Mouse (Mus musculus) kidney, postnatal 10 days (tissue): ENCODE results near the gene Enox1.

ENCODE experiments used
- DNase-seq: peaks from one replicate; pipeline ENCODE4 v3.0.0; 2021; ENCODE audit warnings: mixed read lengths

Enox1 gene

DNA sequence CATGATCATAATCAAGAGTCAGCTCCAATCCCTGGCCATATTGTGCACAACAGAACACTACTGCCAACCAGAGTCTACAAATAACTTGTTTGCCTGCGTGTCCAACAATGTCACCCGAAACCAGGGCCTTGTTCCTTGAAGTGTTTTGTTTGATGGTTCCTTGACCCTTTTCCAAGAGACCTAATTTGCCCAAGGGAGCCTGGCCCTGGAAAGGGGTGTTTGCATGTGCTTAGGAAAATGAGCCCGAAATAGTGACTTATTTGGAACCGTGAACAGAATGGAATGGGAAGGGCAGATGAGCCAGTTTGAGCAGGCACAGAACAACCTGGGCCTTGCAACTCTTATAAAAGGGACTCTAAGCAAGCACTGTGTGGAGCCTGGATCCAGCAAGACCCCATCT, 316.9 kb downstream of the Enox1 start:
- DNase-seq: no peak

DNA sequence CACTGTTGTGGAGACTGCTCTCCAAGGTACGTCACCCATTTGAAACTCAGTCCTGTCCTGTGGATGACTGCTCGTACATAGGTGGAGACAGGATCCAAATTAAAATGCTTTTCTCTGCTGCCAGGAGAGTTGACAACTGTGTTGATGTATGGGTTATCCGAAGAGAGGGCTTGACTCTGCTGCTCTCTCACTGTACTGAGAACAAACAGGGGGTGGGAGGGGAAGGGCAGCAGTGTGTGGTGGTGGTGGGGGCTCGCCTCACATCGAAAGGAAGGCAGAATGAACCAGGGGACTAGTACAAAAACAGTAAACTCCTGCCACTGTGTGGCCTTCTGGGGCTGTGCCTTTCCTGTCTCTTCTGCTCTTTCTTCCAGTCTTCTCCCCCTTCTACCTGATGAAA, 317.5 kb downstream of the Enox1 start:
- DNase-seq: no peak

DNA sequence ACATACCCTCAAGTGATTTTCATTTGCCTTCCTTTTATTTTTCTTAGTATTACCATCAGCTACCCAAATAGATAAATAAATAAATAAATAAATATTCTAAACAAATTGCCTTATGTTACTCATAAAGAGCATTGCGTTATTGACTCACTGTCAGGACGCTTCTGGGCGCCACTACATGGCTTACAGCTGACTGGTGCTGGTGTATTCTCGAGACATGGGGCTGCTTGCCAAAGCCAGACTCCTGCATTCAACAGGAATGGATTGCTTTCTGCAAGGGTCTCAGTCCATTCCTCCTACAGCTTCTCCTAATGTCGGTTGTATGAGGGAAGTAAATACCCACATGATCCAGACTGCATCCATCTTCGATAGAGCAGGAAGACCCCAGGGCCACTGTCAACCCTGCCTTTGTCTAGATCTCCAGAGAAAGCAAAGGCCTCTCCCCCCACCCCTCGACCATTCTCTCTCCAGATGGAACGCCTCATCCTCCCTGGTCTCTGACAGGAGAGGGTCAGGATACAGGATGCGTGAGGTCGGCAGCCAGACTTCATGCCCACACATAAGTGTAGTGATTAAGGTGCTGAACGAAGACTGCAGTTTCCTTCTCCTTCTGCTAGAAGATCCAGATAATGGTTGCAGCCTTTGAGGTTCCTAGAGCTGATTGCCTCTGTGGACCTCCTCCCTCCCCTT, 318.7 kb downstream of the Enox1 start:
- DNase-seq: peak; percentile 37

DNA sequence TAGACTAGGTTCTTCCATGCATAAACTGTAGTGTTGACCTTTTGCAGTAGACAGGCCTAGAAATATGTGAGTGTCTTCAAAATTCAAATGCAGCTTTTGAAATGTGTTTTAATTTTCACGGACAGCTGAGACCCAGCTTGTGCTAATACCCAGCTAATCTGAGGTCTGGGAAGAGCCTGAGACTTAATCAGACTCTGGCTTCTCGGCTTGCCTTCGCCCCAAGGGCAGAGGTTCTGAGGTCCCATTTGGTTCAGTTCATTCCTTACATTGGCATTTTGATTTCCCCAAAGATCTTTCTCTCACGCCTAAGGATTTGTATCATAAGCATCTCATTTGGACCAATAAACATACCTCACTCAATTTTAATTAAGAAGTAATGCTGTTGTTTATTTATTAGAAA, 321.1 kb downstream of the Enox1 start:
- no peak for DNase-seq

DNA sequence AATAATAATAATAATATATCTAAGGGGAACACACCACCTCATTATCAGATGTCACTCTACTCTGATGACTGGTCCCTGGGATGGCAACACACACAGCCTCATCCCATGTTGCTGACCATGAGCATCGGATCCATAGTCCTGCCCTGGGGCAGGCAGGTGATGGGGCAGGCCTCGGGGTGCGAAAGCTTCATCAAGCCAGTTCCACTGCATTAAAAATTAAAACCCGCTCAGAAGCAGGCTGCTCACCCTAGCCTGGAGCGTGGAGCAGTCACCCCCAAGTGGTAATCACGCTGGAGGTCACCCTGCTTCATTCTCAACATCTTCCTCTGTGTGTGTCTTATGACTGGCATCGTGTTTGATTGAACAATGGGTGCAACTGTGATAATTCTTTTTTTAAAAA, 321.6 kb downstream of the Enox1 start:
- DNase-seq: no peak

DNA sequence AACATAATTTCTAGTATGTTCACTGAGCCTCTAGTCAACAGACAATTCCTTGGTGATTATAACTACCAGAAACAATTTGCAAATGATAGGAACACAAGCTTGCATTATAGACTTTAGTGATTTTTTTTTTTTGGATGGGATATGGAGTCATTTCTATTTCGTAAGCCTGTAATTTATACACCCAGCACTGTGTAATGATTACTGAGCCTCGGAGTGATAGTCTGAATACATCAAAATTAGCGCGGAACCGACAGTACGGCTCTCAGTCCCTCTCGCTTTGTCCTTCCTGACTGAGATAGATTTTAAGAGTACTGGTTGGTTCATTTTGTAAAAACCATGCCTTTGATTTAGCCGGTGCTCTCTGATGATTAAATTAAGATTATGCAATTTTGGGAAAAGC, 322.1 kb downstream of the Enox1 start:
- DNase-seq: no peak

DNA sequence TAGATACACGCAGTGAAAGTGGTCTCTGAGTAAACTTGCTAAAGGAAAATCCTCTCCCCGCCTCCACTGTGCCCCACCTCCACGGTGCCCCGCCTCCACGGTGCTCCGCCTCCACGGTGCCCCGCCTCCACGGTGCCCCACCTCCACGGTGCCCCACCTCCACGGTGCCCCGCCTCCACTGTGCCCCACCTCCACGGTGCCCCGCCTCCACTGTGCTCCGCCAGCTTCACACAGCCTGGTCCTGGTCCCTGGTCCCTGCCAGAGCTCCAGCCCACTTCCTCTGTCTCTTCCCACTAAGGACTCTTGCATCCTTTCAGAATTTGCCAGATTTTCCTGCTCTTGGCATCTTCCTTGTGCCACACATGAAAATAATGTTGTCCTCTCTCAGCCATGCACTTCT, 326.5 kb downstream of the Enox1 start:
- peak; percentile 17 for DNase-seq

DNA sequence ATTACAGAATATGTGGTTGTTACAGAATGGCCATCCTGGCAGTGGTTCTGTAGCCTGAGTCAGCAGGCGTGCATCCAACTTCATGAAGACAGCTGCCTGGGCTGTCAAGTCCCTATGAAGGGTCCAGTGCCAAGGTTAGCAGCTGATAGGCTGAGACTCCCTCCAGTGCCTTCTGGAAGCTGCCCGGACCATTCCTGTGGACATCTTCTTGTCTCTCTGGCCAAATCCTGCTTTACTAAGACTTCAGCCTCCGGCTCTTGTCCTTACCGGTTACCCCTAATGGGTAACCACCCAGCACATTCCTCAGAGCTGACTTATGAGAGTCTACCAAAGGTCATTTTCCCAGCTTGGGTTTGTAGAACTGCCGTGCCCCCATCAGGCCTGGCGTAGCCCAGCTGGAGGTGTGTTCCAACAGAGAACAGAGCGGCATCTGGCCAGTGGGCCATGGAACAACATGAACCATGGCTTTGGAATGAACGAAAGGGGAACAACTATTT, 328.4 kb downstream of the Enox1 start:
- peak; percentile 70 for DNase-seq

DNA sequence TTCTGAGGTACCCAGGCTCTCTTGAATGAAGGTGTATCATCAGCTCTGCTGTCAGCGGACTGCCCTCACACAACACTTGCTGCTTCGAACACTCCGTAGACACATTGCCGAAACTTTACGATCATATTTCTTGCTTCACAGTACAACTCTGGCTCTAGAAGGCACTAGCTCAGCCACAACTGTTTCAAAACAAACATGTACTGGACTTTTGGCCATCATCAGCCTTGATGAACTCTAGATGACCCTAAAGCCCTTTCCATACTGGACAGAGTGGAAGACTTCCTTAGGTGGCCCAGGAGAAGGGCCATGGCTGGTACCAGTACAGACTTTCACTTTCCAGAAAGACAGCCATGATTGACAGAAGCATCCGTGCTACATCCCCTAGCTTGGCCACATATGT, 334.1 kb downstream of the Enox1 start:
- no peak for DNase-seq

DNA sequence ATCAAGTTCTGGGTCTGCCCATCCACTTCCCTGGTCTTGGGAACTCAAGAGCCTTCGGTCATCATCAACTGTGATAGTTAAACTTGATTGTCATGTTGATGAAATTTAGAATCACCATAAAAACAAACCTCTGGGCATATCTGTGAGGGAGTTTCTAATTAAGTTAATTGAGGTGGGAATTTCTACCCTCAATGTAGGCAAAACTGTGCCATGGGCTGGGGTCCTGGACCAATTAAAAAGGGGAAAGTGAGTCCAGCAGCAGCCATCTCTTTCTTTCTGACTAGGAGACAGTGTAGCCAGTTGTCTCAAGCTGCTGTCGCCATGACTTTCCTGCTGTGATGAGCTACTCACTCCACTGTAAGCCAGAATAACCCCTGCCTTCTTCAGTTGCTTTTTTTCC, 335.2 kb downstream of the Enox1 start:
- no peak for DNase-seq

DNA sequence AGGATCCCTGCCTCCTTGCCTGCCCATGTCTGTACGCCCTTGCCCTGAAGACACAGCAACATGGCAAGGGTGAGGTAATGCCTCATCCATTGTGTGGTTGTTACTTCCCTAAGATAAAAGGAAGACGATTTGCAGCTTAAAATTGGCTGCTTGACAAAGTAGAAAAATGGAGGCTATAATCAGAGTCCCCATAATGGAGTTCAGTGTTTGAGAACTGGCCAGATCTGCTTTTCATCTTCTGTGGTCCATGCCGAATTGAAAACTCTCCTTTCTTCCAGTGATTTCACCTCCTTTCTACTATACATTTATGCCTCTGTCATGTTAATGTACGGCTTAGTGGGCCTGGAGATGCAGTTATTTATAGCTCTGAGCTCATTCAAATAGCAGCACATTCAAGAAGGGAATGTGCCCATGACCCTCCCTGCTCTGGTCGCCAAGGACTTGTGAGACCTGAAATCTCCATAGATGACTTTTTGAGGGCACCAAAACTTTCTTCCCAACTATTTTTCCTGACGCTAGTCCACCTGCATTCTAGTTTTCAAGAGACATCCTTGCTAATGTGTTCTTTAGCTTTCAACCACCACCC, 343.5 kb downstream of the Enox1 start:
- DNase-seq: no peak

DNA sequence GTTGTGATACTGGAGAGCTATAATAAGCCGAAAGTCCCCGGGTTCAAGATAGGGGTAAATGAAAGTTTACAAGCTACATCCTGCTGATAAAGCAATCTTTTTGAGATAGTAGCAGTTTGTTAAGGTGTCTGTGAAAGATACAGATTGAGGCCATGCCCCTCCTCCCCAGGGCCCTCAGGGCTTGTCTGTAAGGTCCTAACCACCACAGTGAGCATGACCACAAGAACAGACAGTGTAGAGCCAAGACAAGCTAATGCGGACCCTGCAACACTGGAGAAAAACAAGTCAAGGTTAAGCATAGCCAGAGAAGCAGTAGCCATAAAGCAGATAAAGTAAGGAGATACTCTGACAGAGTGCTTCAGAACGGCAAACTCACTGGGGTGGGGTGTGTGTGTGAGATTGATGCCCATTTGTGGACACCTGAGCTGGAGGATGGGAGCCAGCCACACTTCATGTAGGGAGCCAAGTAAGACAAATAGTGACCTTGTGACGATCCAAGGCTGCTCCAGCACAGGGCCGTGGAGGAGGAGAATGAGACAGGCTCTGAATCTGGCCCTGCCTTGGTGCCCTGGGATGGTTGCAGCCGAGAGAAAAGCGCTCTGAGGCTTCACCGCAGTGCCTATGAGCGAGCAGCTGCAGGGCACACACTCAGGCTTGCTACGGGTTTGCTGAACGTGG, 348.0 kb downstream of the Enox1 start:
- no peak for DNase-seq

DNA sequence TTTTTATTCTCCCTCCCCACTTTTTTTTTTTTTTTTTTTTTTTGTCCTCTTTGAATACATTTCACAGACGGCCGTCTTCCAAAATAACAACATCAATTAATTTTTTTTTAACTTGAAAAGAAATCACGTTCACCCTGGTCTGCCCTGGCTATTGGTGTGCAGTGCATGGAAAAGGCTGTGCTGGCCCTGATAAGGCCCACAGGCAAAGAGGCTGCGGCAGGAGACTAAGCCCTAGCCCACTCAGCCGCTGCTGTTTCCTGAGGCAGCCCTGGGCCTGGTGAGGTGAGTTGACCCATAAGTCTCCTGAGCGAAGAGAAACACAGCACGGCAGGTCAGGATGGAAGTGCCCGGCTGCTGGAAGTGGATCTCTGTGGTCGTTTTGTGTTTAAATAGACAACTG, 349.8 kb downstream of the Enox1 start:
- no peak for DNase-seq

DNA sequence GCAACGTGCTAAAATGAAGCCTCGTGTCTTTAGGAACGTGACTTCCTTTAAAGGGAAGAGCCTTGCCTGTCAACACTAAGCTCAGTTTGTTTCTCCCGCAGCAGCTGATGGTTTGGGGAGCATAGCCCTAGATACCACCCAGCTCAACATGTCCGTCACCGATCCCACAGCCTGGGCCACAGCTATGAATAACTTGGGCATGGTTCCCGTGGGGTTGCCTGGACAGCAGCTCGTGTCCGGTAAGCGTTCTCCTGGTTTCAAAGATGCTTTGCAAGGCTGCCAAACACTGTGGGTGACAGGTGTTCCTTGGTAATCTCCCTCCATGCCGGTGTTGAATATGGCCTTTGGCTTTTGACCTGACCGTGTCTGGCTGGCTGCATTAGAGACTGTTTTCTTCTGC, 351.5 kb downstream of the Enox1 start:
- no peak for DNase-seq

DNA sequence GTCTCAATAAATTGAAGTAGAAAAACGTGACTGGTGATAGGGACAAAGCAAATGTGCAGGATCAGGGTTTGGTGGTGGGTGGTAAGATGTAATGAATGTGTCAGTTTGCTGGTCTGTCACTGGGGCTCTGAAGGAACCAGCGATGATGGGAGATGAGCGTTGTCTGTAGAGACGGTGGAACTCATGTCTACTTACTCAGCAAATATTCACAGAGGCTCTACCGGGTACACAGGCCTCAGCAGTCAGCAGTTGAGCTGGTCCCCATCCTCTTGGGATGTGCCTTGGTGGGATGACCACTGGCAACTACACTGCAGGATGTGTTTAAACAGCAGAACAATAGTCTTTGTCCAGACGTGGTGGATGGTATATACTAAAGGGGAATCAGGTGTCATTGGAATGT, 352.5 kb downstream of the Enox1 start:
- DNase-seq: no peak

DNA sequence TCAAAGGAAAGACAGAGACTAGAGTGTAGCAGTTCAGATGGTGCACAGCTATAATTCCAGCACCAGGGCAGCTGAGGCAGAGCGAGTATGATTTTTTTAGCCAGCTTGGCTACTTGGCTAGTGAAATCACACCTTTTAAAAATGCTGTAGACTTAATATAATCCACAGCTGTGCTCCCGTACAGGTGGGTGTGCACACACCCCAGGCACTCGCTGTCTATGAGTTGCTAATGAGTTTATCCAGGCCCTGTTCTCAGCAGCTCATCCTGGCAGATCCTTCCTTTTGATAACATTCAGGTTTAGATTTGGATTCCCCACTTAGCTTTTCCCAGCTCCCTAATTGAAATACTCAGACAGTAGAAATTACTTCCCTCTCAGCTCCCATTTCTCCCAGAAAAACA, 353.4 kb downstream of the Enox1 start:
- no peak for DNase-seq

DNA sequence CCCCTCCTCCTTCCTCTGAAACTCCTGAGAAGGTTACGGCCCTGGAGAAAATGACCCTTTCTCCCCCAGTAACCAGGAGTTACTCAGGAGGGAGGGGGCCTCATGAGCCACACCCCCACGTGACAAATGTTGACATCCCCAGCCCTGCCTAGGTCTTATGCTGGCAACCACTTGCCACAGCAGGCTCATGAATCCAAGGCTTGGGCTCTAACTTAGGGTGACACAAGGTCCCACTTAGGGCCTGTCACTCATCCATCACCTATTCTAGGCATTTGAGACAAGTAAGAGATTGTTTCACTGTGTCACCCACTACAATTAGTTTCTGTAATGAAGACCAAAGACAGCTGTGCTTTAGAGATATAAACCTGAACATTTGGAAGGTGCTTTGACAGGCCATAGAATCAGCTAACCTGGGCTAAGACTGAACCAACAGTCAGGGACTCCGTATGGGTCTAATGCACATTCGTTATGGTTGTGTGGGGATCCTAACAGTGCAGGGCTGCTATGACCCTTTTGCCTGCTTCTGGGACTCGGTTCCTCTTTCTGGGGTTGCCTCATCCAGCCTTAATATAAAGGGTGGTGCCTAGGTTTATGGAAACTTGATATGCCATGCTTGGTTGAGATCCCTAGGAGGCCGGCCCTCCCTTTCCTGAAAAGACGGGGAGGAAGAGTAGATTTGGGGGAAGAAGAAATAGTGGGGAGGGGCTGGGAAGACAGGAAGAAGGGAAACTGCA, 354.7 kb downstream of the Enox1 start:
- no peak for DNase-seq

DNA sequence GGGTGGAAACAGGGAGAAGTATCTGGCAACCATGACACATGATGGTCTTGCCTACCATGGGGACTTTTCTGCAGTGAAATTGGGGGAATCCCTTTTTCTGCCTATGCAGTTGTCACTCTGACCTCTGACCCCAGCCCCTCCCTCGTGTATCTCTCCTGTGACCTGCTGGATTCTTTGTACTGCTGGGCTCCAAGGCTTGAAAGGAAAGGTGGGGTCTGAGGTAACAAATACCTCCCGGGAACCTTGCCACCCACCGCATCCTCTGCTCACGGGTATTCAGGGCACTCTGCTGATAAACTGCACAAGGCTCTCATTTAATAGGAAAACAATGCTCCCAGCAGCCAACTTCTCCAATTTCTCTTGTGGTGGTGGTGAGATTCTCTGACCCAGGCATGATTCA, 361.5 kb downstream of the Enox1 start:
- DNase-seq: no peak

DNA sequence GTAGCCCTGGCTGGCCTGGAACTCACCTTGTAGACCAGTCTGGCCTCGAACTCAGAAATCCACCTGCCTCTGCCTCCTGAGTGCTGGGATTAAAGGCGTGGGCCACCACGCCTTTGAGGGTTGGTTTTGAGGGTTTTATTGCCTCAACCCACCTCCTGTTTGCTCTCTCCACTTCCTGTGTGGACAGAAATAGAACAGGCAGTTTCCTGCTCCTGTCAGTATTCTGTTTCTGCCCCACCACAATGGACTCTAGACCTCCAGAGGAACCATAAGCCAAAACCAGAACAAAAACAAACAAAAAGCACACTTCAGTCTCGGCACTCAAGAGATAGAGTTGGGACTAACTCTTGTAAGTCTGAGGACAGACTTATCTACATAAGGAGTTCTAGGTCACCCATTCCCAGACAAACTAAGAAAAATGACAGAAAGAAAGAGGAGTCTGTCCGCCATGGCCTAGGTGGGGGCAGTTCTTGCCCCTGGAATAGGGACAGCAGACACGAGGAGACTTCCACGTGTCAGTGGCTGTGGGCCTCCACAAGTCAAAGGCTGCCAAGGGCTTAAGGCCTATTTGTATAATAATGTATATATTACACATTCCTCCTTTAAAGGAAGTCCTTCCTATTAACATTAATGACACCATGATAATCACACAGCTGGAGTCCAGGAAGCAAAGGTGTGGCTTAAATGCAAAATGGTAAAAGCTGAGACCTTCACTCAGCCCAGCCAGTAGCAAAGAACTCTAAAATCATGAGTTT, 362.6 kb downstream of the Enox1 start:
- DNase-seq: no peak

DNA sequence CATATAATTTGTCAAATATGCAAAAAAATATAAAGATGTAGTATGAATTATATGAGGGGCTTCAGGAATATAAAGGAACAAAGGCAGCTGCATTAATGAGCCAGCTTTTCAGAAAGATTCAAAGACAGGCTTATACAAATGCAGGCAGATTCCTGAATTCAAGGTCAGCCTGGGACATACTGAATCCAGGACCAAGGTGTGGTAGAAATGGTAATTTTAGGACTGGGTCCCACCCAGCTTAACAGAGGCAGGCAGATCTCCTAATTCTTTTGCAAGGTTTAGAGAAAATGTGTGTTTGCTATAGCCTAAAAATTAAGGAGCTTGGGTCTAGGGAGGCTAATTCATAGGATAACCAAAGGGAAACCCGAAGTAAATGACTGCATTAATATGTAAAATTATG, 363.1 kb downstream of the Enox1 start:
- DNase-seq: no peak

DNA sequence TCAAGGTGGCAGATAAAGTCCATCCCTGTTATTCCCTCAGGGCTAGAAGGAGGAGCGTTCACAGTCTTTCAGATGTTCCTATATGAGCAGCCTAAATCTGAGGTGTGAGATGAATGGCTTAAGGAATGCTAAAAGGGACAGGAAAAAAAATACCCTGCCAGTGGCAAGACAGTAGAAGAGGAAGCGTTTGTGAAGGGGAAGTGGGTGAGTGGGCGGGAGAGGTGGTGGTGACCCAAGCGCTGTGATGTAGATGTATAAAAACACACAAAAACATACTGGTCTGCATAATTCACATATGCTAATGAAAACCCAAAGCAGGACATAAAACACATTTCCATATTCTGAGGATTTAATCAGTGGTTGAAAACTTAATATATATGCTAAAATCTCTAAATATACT, 367.7 kb downstream of the Enox1 start:
- DNase-seq: no peak

DNA sequence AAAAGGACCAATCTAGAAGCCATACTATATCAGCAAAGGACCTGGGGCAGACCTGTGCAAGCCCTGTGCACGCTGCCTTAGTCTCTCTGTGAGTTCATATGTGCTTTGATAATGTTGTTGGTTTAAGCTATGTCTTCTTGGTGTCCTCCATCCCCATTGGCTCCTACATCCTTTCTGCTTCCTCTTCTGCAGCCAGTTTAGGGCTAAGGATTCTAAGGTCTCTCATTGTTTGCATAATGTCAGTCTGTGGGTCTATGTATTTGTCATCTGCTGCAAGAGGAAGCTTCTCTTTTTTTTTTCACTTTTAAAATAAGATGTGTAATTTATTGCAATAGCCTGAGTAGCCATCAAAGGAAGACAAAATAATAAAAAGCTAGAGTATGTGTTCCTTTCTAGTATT, 369.7 kb downstream of the Enox1 start:
- no peak for DNase-seq

DNA sequence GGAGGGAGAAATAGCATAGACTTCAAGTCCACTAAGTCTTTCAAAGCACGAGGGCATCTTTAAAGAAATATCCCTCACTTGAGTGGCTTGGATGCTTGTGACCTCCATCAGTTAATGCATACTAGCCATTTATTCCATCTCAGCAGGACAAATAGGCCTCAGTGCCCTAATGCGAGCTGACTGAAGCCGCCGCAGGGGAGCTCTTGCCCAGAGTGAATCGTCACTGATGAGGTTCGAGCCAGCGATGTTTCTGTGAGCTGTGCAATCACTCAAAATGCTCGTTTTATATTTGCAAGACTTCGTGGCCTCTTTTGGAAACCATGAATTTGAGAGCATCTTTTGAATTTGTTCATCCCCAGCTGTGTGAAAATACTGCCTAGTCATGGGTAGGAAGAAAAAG, 372.6 kb downstream of the Enox1 start:
- no peak for DNase-seq
